Mouse (Mus musculus) C2C12 (cell line): ENCODE data around the gene Ccl27a.

ENCODE experiments used
- CEBPB ChIP-seq: IDR thresholded peaks from one replicate; pipeline ENCODE4 v1.6.1; 2011; ENCODE audit warnings: low read depth, mild to moderate bottlenecking, control low read depth, moderate library complexity
- CTCF ChIP-seq: IDR thresholded peaks from one replicate; pipeline ENCODE4 v1.5.1; 2011; ENCODE audit not compliant: control insufficient read depth, insufficient read depth, insufficient read length
- MAX ChIP-seq: IDR thresholded peaks from one replicate; pipeline ENCODE4 v1.6.1; 2011; ENCODE audit warnings: mild to moderate bottlenecking, control low read depth
- MYOD1 ChIP-seq: IDR thresholded peaks from one replicate; pipeline ENCODE4 v1.6.1; 2011; ENCODE audit warnings: low read depth; ENCODE audit not compliant: control insufficient read depth, insufficient read length
- USF1 ChIP-seq: IDR thresholded peaks from one replicate; pipeline ENCODE4 v1.6.1; 2011; ENCODE audit warnings: low read depth, mild to moderate bottlenecking, control low read depth, moderate library complexity

GRCm38 (mm10) chr4:41760288-41760721 lies 13.7 kb downstream of the Ccl27a start:
- TF ChIP-seq CTCF = no peak
- TF ChIP-seq MYOD1 = no peak
- TF ChIP-seq MAX = no peak
- no peak for TF ChIP-seq USF1
- no peak for TF ChIP-seq CEBPB
